Mouse (Mus musculus): Measurements from ENCODE around the gene Eln.

DNA sequence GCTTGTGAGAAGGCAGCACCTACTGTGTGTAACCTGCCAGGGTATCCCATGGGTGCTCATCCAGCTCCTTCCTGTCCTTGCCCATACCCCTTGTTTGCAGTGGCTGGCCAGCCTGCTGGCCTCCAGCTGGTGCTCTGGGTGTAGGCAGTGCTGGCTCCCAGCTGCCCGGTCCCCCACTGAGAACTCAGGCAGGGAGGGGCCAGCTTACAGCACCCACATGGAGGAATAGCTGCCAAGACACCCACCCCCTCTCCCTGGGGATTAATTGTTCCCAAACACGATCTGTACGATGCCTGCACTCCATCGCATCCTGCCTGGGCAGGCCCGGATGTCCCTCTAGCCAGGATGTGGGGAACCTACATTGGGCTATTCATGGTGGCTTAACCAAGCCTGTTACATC is 13.1 kb downstream of the Eln start:
- TF ChIP-seq POLR2A (IDR thresholded peaks at IDR 0.05; ENCODE audit: low read depth, low read length) (no peak), GABPA (IDR thresholded peaks at IDR 0.05; ENCODE audit: insufficient replicate concordance, low read depth, low read length) (no peak), CTCF (conservative IDR thresholded peaks at IDR 0.05 in 1 of 2, IDR thresholded peaks at IDR 0.05 in 1 of 2; ENCODE audit: low read depth in 2 of 2, low read length in 2 of 2) (no peak), HCFC1 (IDR thresholded peaks at IDR 0.05; ENCODE audit: low read depth, low read length) (no peak), USF1 (IDR thresholded peaks at IDR 0.05; ENCODE audit: low read depth, low read length) (no peak), TBP (conservative IDR thresholded peaks at IDR 0.05; ENCODE audit: low read depth, low read length) (no peak), E2F4 (IDR thresholded peaks at IDR 0.05; ENCODE audit: insufficient replicate concordance, low read depth, low read length) (no peak), NRF1 (IDR thresholded peaks at IDR 0.05; ENCODE audit: low read depth, low read length) (no peak), MAFK (IDR thresholded peaks at IDR 0.05; ENCODE audit: insufficient replicate concordance, low read length) (no peak), ZKSCAN1 (IDR thresholded peaks at IDR 0.05; ENCODE audit: borderline replicate concordance, low read depth, low read length) (no peak), EP300 (IDR thresholded peaks at IDR 0.05; ENCODE audit: low read length) (no peak)

Measured in CH12.LX (cell line).